Mouse (Mus musculus) testis, adult 2 months (tissue): ENCODE data around the gene Zfp933.

ENCODE experiments used
- CTCF ChIP-seq: fragments of 200-500 bp; IDR thresholded peaks from 2 replicates; pipeline ENCODE4 v1.5.1; 2012; ENCODE audit warnings: low read depth, mild to moderate bottlenecking, inconsistent platforms, low read length, moderate library complexity; ENCODE audit not compliant: control insufficient read depth, insufficient read depth, insufficient replicate concordance
- POLR2A ChIP-seq: fragments of 200-500 bp; IDR thresholded peaks from 2 replicates; pipeline ENCODE4 v1.6.1; 2012; ENCODE audit warnings: low read depth, mild to moderate bottlenecking, inconsistent platforms, low read length, moderate library complexity; ENCODE audit not compliant: control insufficient read depth

- TF ChIP-seq POLR2A (no peak), CTCF (no peak)
These were observed 30.4 kb upstream of the Zfp933 start for GRCm38 (mm10) chr4:147878537-147878936.
